Mouse (Mus musculus) myocyte (in vitro differentiated cells): ENCODE results near the gene Sstr2. TPM values are rescaled to one million over a fixed set of nuclear protein-coding genes. Genes with fewer than 3 reads are reported as not detected.
A peak's percentile ranks its signal among the peaks of the same experiment; 100 is the strongest.

Experiments used
- H3K27me3 ChIP-seq: one replicate; pipeline ENCODE4 v1.6.1; 2011; ENCODE audit not compliant: control insufficient read depth, insufficient read depth, insufficient read length
- H3K36me3 ChIP-seq: one replicate; pipeline ENCODE4 v1.6.1; 2011; ENCODE audit not compliant: control insufficient read depth, insufficient read depth
- H3K4me2 ChIP-seq: one replicate; pipeline ENCODE4 v1.6.1; 2011; ENCODE audit warnings: low read depth, control low read depth
- H3K4me3 ChIP-seq: one replicate; pipeline ENCODE4 v1.5.1; 2011; ENCODE audit warnings: mild to moderate bottlenecking, control low read depth, moderate library complexity
- H3K79me2 ChIP-seq: one replicate; pipeline ENCODE4 v1.6.1; 2011; ENCODE audit not compliant: control insufficient read depth, insufficient read depth
- H3ac ChIP-seq: one replicate; pipeline ENCODE4 v1.6.1; 2011; ENCODE audit not compliant: control insufficient read depth, insufficient read length
- CEBPB ChIP-seq: IDR thresholded peaks from 2 replicates; pipeline ENCODE4 v1.6.1; 2011; ENCODE audit warnings: mild to moderate bottlenecking, moderate library complexity; ENCODE audit not compliant: poor library complexity, insufficient read depth, severe bottlenecking
- E2F4 ChIP-seq: IDR thresholded peaks from one replicate; pipeline ENCODE4 v1.6.1; 2011; ENCODE audit warnings: mild to moderate bottlenecking, control low read depth, moderate library complexity; ENCODE audit not compliant: insufficient read depth
- MAX ChIP-seq: IDR thresholded peaks from one replicate; pipeline ENCODE4 v1.6.1; 2011; ENCODE audit warnings: low read depth, mild to moderate bottlenecking, control low read depth
- MYOD1 ChIP-seq, 3 experiments: IDR thresholded peaks; one replicate each; pipeline ENCODE4 v1.6.1; 2011; ENCODE audit warnings: control low read depth in 2 of 3, low read depth in 2 of 3, mild to moderate bottlenecking in 2 of 3, moderate library complexity in 1 of 3; ENCODE audit not compliant: insufficient read length in 2 of 3, control insufficient read depth in 1 of 3
- MYOG ChIP-seq, 3 experiments: IDR thresholded peaks; one replicate each; pipeline ENCODE4 v1.6.1; 2011; ENCODE audit warnings: control low read depth in 2 of 3, low read depth in 2 of 3, mild to moderate bottlenecking in 2 of 3; ENCODE audit not compliant: insufficient read length in 2 of 3, control insufficient read depth in 1 of 3, insufficient read depth in 1 of 3
- POLR2A ChIP-seq: IDR thresholded peaks from one replicate; pipeline ENCODE4 v1.6.1; 2011; ENCODE audit warnings: low read depth, mild to moderate bottlenecking, control low read depth, moderate library complexity; ENCODE audit not compliant: insufficient read length
- POLR2AphosphoS2 ChIP-seq: IDR thresholded peaks from one replicate; pipeline ENCODE4 v1.6.1; 2011; ENCODE audit warnings: low read depth, control low read depth; ENCODE audit not compliant: insufficient read length
- REST ChIP-seq: IDR thresholded peaks from one replicate; pipeline ENCODE4 v1.6.1; 2011; ENCODE audit warnings: mild to moderate bottlenecking, control low read depth, moderate library complexity; ENCODE audit not compliant: insufficient read depth, insufficient read length
- SRF ChIP-seq: IDR thresholded peaks from one replicate; pipeline ENCODE4 v1.6.1; 2011; ENCODE audit warnings: low read depth; ENCODE audit not compliant: control insufficient read depth, insufficient read length
- TCF12 ChIP-seq: IDR thresholded peaks from one replicate; pipeline ENCODE4 v1.6.1; 2011; ENCODE audit warnings: mild to moderate bottlenecking, control low read depth; ENCODE audit not compliant: poor library complexity, insufficient read depth, severe bottlenecking
- TCF3 ChIP-seq: IDR thresholded peaks from one replicate; pipeline ENCODE4 v1.6.1; 2011; ENCODE audit warnings: low read depth, control low read depth; ENCODE audit not compliant: insufficient read length
- USF1 ChIP-seq: IDR thresholded peaks from one replicate; pipeline ENCODE4 v1.6.1; 2011; ENCODE audit warnings: low read depth, mild to moderate bottlenecking, control low read depth, moderate library complexity
- polyA plus RNA-seq: library from polyadenylated mRNA; unstranded; fragments of >200 nt; fragmentation: generic; extraction: Trizol; gene quantifications from one replicate; pipeline ENCODE4 v1.2.1, GENCODE M21; 2012; ENCODE audit warnings: missing spikeins

Gene Sstr2
- polyA plus RNA-seq, 1 experiment, result 5.3 TPM

DNA sequence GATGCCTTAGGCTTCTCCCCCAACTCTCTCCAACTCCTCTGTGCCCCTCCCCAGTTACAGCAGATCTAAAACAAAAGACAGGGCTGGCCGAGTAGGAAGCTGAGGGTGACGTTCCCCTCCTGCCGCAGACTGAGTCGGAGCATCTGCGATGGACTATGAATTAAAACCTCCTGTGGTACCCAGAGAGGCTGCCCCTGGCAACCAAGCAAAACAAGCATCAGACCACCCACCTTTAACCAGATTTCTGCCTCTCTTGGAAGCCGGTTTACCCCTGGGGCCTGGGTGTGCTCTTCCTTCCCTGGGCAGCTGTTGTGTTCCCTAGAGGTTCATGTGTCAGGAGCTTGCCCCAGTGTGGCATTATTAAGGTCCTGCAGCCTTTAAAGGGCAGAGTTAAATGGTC is 32.7 kb upstream of the Sstr2 start:
- Histone ChIP-seq H3K79me2 (no peaks in the 10 kb centered on the region), H3K4me2 (no peak overlapping the region), H3ac (no peak overlapping the region), H3K36me3 (no peaks in the 10 kb centered on the region), H3K27me3 (no peaks in the 10 kb centered on the region), H3K4me3 (no peak overlapping the region)
- TF ChIP-seq MAX, result no peak
- no peak for TF ChIP-seq MYOG (IDR thresholded peaks at IDR 0.05; ENCODE audit: control insufficient read depth in 1 of 3, insufficient read depth in 1 of 3, insufficient read length in 2 of 3, low read depth in 2 of 3)
- TF ChIP-seq CEBPB, result no peak
- no peak for TF ChIP-seq SRF
- TF ChIP-seq E2F4, result no peak
- no peak for TF ChIP-seq POLR2A

DNA sequence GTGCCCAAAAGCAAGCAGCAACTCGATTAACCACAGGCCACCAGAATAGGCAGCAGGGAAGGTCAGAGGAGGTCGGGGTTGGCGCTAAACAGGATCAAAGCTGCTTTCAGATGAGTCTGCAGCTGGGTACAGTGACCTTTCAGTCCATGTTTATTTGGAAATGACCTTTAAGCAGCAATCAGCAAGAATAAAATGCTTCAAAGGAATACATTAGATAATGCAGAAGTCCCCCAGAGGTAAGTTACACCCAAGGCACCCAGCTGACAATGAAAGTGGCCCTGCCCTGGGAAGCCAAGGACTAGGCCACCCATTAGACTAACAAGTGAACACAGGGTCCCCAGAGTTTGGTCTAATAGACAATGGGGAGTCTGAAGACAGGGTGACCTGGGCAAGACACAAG is 30.2 kb upstream of the Sstr2 start:
- H3ac ChIP-seq, result no peak overlapping the region
- H3K79me2 ChIP-seq, result no peaks in the 10 kb centered on the region
- H3K4me2 ChIP-seq, result no peak overlapping the region
- TF ChIP-seq E2F4, result no peak
- TF ChIP-seq MYOG (IDR thresholded peaks at IDR 0.05; ENCODE audit: control insufficient read depth in 1 of 3, insufficient read depth in 1 of 3, insufficient read length in 2 of 3, low read depth in 2 of 3), result no peak
- TF ChIP-seq REST, result no peak
- no peak for TF ChIP-seq TCF12
- TF ChIP-seq POLR2A, result no peak
- TF ChIP-seq POLR2AphosphoS2, result no peak
- TF ChIP-seq TCF3, result no peak
- no peak for TF ChIP-seq USF1
- no peak for TF ChIP-seq SRF
- no peak for TF ChIP-seq MAX
- TF ChIP-seq MYOD1 (IDR thresholded peaks at IDR 0.05; ENCODE audit: control insufficient read depth in 1 of 3, insufficient read length in 2 of 3, low read depth in 2 of 3), result no peak
- TF ChIP-seq CEBPB, result no peak
- H3K27me3 ChIP-seq, result no peaks in the 10 kb centered on the region
- no peaks in the 10 kb centered on the region for H3K36me3 ChIP-seq
- H3K4me3 ChIP-seq, result no peak overlapping the region

DNA sequence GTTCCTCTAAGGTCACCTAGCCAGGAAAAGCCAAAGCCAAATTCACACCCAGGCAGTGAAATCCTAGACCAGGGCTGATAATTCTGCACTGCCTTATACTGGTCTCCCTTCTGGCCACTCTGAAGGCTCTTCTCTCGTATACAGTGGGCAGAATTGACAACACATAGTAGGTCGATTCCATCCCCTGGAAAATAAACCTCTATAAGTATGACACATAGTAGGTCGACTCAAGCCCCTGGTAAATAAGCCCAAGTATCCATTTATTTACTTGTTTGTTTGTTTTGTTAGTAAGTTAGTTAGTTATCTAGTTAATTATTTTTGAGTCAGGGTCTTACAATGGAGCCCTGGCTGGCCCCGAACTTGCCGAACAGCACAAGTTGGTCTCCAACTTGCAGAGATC is 24.0 kb upstream of the Sstr2 start:
- TF ChIP-seq E2F4, result no peak
- TF ChIP-seq CEBPB, result no peak
- no peak for TF ChIP-seq USF1
- no peak for TF ChIP-seq REST
- TF ChIP-seq POLR2A, result no peak
- no peak for TF ChIP-seq TCF12
- TF ChIP-seq TCF3, result no peak
- no peak for TF ChIP-seq MYOG (IDR thresholded peaks at IDR 0.05; ENCODE audit: control insufficient read depth in 1 of 3, insufficient read depth in 1 of 3, insufficient read length in 2 of 3, low read depth in 2 of 3)
- TF ChIP-seq POLR2AphosphoS2, result no peak
- TF ChIP-seq MYOD1 (IDR thresholded peaks at IDR 0.05; ENCODE audit: control insufficient read depth in 1 of 3, insufficient read length in 2 of 3, low read depth in 2 of 3), result no peak
- TF ChIP-seq MAX, result no peak
- TF ChIP-seq SRF, result no peak
- no peaks in the 10 kb centered on the region for H3K27me3 ChIP-seq
- H3K4me3 ChIP-seq, result no peak overlapping the region
- H3K4me2 ChIP-seq, result no peak overlapping the region
- no peak overlapping the region for H3ac ChIP-seq
- H3K36me3 ChIP-seq, result no peaks in the 10 kb centered on the region
- no peaks in the 10 kb centered on the region for H3K79me2 ChIP-seq

DNA sequence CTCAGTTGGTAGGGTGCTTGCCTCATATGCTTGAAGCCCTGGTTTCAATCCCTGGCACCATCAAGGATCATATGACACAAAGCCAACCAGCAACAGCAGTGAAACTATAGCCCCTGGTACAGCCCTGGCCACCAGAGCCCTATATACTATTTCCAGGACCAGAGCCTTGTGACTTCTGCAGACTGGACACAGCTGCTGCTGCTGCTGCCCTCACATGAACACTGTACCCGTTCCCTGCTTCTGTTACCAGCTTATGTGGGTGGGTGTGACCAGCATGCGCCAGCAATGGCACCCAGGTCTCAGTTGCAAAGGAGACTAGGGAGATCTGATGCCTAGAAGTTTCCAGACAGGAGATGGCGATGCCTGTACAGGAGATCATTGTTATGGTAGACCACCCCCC is 21.5 kb upstream of the Sstr2 start:
- Histone ChIP-seq H3K79me2 (no peaks in the 10 kb centered on the region), H3K27me3 (no peaks in the 10 kb centered on the region), H3K36me3 (no peaks in the 10 kb centered on the region), H3ac (no peak overlapping the region), H3K4me3 (no peak overlapping the region), H3K4me2 (no peak overlapping the region)
- TF ChIP-seq MYOG (IDR thresholded peaks at IDR 0.05; ENCODE audit: control insufficient read depth in 1 of 3, insufficient read depth in 1 of 3, insufficient read length in 2 of 3, low read depth in 2 of 3) (peak in 2 of 3 experiments; percentile 50 to 51), TCF3 (no peak), MYOD1 (IDR thresholded peaks at IDR 0.05; ENCODE audit: control insufficient read depth in 1 of 3, insufficient read length in 2 of 3, low read depth in 2 of 3) (peak; percentile 9 to 69 (median 18)), POLR2AphosphoS2 (no peak)

DNA sequence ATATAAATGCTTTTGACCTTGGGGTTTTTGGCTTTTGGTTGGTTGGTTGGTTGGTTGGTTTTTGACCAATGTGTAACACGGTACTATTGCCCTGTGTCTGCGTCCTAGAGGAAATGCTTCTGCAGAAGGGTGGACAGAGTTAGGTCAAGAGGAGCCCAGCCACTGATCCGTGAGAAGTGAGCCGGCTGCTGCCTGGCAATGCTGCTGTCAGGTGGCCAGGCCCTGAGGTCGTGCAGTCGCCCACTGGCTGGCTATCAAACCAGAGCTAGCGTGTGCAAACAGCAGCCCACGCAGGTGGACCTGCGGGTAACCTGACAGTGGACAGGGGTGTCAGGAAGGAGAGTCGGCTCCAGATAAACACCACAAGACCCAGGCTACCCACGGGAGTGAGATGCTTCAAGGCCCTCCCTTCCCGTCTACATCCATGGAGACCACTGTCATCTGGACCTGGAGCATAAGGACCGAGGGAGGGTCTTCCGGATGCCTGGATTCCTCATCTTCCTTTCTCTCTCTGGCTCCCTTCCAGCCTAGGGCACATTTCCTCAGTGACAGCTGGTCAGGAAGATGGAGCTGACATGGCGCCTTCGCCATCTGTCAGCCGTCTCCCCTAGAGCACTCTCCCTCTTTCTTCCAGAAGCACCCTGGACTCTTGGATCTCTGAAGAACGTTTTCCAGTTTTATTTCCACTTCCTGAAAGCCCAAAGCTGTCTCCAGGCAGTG is 18.5 kb upstream of the Sstr2 start:
- no peak overlapping the region for H3ac ChIP-seq
- no peaks in the 10 kb centered on the region for H3K36me3 ChIP-seq
- H3K79me2 ChIP-seq, result no peaks in the 10 kb centered on the region
- TF ChIP-seq MYOD1 (IDR thresholded peaks at IDR 0.05; ENCODE audit: control insufficient read depth in 1 of 3, insufficient read length in 2 of 3, low read depth in 2 of 3), result peak in 1 of 3 experiments; percentile 58
- TF ChIP-seq CEBPB, result no peak
- no peak for TF ChIP-seq TCF12
- no peak for TF ChIP-seq E2F4
- H3K27me3 ChIP-seq, result no peaks in the 10 kb centered on the region
- H3K4me2 ChIP-seq, result no peak overlapping the region
- H3K4me3 ChIP-seq, result no peak overlapping the region
